Mouse (Mus musculus) neural tube, embryonic 13.5 days (tissue): Measurements from ENCODE around the gene Upf1. TPM values are rescaled to one million over a fixed set of nuclear protein-coding genes. Genes with fewer than 3 reads are reported as not detected.

Experiments used
- ATAC-seq: fragments of 200-750 bp; cut with Nextera tagmentation; 2 replicates; pipeline ENCODE4 v1.8.0; 2017; ENCODE audit warnings: low read depth, mild to moderate bottlenecking, moderate TSS enrichment, moderate library complexity
- H3K27ac ChIP-seq: fragments of 300-500 bp; sonication (generic); replicated peaks from 2 replicates; pipeline ENCODE4 v1.5.1; 2015; ENCODE audit warnings: moderate library complexity, mild to moderate bottlenecking, inconsistent platforms
- H3K27me3 ChIP-seq: fragments of 300-500 bp; sonication (generic); 2 replicates; pipeline ENCODE4 v1.6.1; 2015; ENCODE audit warnings: mild to moderate bottlenecking, inconsistent platforms
- H3K36me3 ChIP-seq: fragments of 300-500 bp; sonication (generic); 2 replicates; pipeline ENCODE4 v1.6.1; 2015; ENCODE audit warnings: mild to moderate bottlenecking, inconsistent platforms
- H3K4me1 ChIP-seq: fragments of 300-500 bp; sonication (generic); replicated peaks from 2 replicates; pipeline ENCODE4 v1.6.1; 2015; ENCODE audit warnings: inconsistent platforms
- H3K4me2 ChIP-seq: fragments of 300-500 bp; sonication (generic); 2 replicates; pipeline ENCODE4 v1.6.1; 2015; ENCODE audit warnings: inconsistent platforms, mild to moderate bottlenecking, moderate library complexity
- H3K4me3 ChIP-seq: fragments of 300-500 bp; sonication (generic); 2 replicates; pipeline ENCODE4 v1.5.1; 2015; ENCODE audit warnings: mild to moderate bottlenecking, inconsistent platforms
- H3K9ac ChIP-seq: fragments of 300-500 bp; sonication (generic); 2 replicates; pipeline ENCODE4 v1.6.1; 2015; ENCODE audit warnings: moderate library complexity, mild to moderate bottlenecking, inconsistent platforms
- H3K9me3 ChIP-seq: fragments of 300-500 bp; sonication (generic); 2 replicates; pipeline ENCODE4 v1.6.1; 2016; ENCODE audit warnings: inconsistent platforms
- WGBS: fragments of 180-500 bp; shearing (Covaris S2); methylation state at CpG from one replicate; pipeline ENCODE4 v1.1.7; 2015; 5-methylcytosine and 5-hydroxymethylcytosine counted together
- polyA plus RNA-seq: library from polyadenylated mRNA; unstranded; fragments of >200 nt; fragmentation: Nextera tagmentation; extraction: Ambion mirVana; gene quantifications from 2 replicates; pipeline ENCODE4 v1.2.1, GENCODE M21; 2015

The Upf1 gene
- polyA plus RNA-seq, 1 experiment from 2014 or later = 16.3 TPM

DNA sequence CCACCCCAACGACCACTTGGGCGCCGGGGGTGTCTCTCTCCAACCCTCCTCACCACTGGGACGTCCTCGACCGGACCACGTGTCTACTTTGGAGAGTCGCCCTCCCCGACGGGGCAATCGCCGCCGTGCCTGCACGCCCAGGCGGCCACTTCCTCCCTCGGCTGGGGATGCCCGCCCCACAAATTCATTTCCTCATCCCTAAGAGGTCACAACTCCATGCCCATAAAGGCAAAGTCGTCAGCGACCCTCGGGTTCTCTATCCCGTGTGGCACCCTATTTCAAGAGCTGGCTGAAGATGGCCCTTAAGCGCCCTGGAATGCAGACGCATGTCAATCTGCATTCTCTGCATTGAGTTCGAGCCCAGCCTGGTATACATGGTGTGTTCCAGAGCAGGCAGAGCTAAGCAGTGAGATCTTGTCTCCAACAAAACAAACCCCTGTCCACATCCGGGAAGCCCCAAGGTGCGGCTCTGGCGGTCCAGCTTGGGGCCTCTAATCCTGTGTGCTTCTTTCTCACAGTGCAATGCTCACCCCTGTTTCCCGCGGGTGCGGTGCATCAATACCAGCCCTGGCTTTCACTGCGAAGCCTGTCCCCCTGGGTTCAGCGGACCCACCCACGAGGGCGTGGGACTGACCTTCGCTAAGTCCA lies 22.3 kb upstream of the Upf1 start:
- peaks cover 90% of the 10 kb centered on the region for H3K27me3 ChIP-seq
- ATAC-seq = no peak; the same call in 1 of the 2 replicates
- no peak overlapping the region for H3K9ac ChIP-seq
- WGBS = 5% methylated on average over 35 of the region's 35 CpGs
- peak overlapping the region; percentile 50; the same call in 1 of the 2 replicates for H3K4me2 ChIP-seq
- peak overlapping the region; percentile 31 for H3K4me3 ChIP-seq
- no peaks in the 10 kb centered on the region for H3K36me3 ChIP-seq
- H3K27ac ChIP-seq = no peak overlapping the region
- peaks cover 29% of the 10 kb centered on the region for H3K4me1 ChIP-seq
- 0 out of 2 replicates have a peak, but pooled peaks cover 2% of the 10 kb centered on the region for H3K9me3 ChIP-seq

DNA sequence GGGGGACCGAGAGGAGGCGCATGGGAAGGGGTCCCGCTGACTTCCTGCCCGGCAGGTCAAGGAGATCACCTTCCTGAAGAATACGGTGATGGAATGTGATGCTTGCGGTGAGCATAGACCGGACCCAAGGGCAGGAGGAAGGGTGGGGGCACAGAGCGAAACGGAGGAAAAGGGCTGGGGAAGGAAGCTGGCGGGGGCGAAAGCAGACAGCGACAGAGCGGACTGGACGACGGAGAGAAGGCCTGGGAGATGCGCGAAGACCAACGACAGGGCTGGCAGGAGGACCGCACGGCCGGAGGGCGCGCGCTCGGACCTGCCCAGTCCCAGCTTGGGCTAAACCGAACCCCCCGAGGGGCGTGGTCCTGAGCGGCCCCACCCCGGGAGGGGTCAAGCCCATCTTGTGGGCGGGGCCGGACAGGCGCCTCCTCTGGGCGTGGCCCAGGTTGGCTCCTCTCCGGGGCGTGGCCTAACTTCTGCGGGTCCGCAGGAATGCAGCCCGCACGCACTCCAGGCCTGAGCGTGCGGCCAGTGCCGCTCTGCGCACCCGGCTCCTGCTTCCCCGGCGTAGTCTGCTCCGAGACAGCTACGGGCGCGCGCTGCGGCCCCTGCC lies 21.3 kb upstream of the Upf1 start:
- Histone ChIP-seq H3K4me2 (peak overlapping the region; percentile 50), H3K4me3 (peak overlapping the region; percentile 31), H3K9me3 (0 out of 2 replicates have a peak, but pooled peaks cover 2% of the 10 kb centered on the region), H3K4me1 (peaks cover 29% of the 10 kb centered on the region), H3K27ac (no peak overlapping the region), H3K36me3 (no peaks in the 10 kb centered on the region), H3K9ac (no peak overlapping the region), H3K27me3 (peaks cover 81% of the 10 kb centered on the region)
- under 1% methylated on average over 53 of the region's 53 CpGs for WGBS
- ATAC-seq = peak; percentile 67; the same call in 1 of the 2 replicates

DNA sequence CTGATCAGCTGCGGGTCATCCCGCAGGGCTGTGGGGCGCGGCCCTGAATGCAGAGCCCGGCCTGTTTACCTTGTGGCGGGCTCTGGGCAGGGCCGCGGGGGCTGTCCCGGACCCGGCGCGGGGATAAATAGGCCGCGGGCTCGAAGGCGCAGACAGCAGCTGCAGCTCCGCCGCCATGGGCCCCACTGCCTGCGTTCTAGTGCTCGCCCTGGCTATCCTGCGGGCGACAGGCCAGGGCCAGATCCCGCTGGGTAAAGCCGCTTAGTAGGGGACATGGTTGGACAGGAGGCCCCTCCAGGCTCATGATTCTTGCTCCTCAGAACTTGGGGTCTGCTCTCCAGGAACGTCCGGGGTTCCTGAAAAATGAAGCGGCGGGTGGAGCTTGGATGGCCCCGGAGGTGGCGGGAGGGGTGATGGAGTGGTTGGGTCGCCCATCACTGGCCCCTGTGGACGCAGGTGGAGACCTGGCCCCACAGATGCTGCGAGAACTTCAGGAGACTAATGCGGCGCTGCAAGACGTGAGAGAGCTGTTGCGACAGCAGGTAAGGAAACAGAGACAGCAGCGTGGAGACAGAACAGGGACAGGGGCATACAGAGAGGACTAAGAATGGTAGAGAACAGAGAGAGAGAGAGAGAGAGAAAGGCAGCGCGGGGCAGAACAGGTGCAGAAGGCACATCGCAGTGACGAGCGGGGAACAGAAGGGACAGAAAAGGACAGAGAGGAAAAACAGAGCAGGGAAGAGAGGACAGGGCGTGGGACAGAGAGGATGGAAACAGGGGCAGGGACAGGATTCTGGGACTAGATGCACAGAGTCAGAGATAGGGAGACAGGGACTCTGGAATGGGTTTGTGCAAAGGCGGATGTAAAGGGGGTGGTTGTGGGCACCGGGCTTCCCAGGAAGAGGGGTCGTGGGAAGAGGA lies 20.6 kb upstream of the Upf1 start, which contains the start of gene Comp:
Comp (plus strand) TSS at position 162 of the 921 bp plus-strand sequence.
- Histone ChIP-seq H3K4me3 (peak within 1 kb of the TSS; percentile 31), H3K36me3 (no peaks in the 10 kb centered on the region), H3K4me1 (peaks cover 29% of the 10 kb centered on the region), H3K9ac (no peak within 1 kb of the TSS), H3K27me3 (peaks cover 74% of the 10 kb centered on the region), H3K27ac (no peak within 1 kb of the TSS), H3K9me3 (0 out of 2 replicates have a peak, but pooled peaks cover 2% of the 10 kb centered on the region), H3K4me2 (peak within 1 kb of the TSS; percentile 50)
- ATAC-seq = 0 out of 2 replicates have a peak, but pooled peaks have one; percentile 3
- 2% methylated on average over 47 of the region's 47 CpGs for WGBS

DNA sequence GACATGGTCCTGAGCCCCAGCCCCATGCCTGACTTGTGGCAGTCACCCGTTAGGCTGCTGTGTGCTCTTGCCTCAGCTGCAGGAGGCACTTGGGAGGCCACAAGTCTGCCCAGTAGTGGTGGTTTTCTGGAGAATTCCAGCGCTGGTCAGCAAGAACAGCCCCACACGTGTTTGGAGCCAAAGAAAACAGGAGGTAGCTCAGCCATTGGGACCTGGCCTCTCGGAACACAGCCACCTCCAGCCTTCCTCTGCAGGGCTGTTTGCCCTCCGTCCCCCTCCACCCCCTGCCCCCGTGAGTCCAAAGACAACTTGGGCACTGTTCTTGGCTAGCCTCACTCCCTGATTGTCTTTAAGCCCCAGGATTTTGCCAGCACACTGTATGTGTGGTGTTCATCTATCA lies 18.9 kb upstream of the Upf1 start:
- H3K4me3 ChIP-seq = no peak overlapping the region
- no peaks in the 10 kb centered on the region for H3K36me3 ChIP-seq
- 0 out of 2 replicates have a peak, but pooled peaks cover 2% of the 10 kb centered on the region for H3K9me3 ChIP-seq
- H3K4me2 ChIP-seq = no peak overlapping the region
- H3K27ac ChIP-seq = no peak overlapping the region
- no peak for ATAC-seq
- H3K4me1 ChIP-seq = peaks cover 29% of the 10 kb centered on the region
- no peak overlapping the region for H3K9ac ChIP-seq
- WGBS = 37% methylated on average over 6 of the region's 6 CpGs
- H3K27me3 ChIP-seq = peaks cover 57% of the 10 kb centered on the region

DNA sequence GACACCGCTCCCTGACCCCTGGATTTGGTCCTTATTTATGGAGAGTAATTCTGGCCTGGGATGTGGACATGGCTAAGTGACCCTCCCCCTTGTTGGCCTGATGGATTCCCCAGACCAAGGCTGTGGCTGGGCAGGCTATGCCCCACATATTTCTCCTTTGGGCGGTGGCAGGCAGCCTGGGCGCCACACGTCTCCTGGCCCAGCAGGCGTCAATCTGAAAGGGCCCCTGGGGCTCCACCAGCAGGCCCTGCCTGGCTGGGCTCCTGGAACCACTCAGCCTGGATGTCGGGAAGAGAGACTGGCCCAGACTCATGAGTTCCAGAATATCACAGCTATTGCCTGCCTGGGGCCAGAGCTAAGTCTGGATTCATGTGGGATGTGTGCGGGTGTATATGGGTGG lies 17.4 kb upstream of the Upf1 start:
- Histone ChIP-seq H3K27me3 (peaks cover 42% of the 10 kb centered on the region), H3K9ac (no peak overlapping the region), H3K4me2 (no peak overlapping the region), H3K27ac (no peak overlapping the region), H3K9me3 (0 out of 2 replicates have a peak, but pooled peaks cover 2% of the 10 kb centered on the region), H3K4me3 (no peak overlapping the region), H3K36me3 (no peaks in the 10 kb centered on the region), H3K4me1 (peaks cover 22% of the 10 kb centered on the region)
- WGBS = 78% methylated on average over 7 of the region's 7 CpGs
- ATAC-seq = no peak

DNA sequence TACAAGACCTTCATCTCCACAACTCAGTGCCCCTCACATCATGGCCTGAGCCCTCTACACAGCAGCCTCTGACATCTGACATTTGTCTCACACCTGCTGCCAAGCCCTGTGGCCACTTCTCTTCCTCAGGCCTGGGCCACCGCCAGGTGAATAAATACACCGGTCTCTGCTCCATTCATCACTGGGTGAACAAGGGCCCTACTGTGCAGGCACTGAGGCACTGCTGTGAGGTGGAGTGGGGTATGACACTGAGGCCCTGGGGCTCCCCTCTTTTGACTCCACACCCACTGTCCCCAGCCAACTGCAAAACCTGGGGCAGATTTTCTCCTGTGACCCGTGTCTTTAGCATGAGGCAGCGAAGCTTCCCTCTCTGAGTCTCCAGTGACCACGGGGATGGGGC lies 13.5 kb upstream of the Upf1 start:
- no peaks in the 10 kb centered on the region for H3K4me1 ChIP-seq

DNA sequence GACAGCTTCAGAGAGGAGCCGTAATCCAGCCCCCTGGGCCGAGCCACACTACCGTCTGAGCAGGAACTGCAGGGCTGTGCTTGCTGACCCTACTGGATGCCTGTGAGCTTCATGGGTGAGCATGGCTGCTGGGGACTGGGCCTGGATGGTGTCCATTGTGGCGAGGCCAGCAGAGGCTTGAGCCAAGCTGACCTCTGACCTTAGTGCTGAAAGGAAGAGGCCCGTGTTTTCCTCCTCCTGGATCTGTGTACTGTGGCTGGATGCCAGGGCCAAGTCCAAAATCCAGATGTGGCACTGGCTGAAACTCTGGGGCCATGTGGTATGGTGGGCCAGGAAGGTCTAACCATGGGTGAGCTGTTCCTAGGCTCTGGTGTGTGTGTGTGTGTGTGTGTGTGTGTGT lies 11.0 kb upstream of the Upf1 start:
- ATAC-seq = no peak
- no peaks in the 10 kb centered on the region for H3K4me1 ChIP-seq
- H3K36me3 ChIP-seq = no peaks in the 10 kb centered on the region
- WGBS = 36% methylated on average over 5 of the region's 5 CpGs
- no peak overlapping the region for H3K4me3 ChIP-seq
- H3K27ac ChIP-seq = no peak overlapping the region
- H3K27me3 ChIP-seq = no peaks in the 10 kb centered on the region
- H3K9me3 ChIP-seq = no peaks in the 10 kb centered on the region
- no peak overlapping the region for H3K9ac ChIP-seq
- no peak overlapping the region for H3K4me2 ChIP-seq

More for the DNA sequence above, 13.5 kb upstream of the Upf1 start:
- Histone ChIP-seq H3K9me3 (no peaks in the 10 kb centered on the region), H3K4me3 (no peak overlapping the region), H3K4me2 (no peak overlapping the region), H3K9ac (no peak overlapping the region), H3K27me3 (peaks cover 3% of the 10 kb centered on the region), H3K36me3 (no peaks in the 10 kb centered on the region), H3K27ac (no peak overlapping the region)
- no peak for ATAC-seq
- 69% methylated on average over 5 of the region's 5 CpGs for WGBS

DNA sequence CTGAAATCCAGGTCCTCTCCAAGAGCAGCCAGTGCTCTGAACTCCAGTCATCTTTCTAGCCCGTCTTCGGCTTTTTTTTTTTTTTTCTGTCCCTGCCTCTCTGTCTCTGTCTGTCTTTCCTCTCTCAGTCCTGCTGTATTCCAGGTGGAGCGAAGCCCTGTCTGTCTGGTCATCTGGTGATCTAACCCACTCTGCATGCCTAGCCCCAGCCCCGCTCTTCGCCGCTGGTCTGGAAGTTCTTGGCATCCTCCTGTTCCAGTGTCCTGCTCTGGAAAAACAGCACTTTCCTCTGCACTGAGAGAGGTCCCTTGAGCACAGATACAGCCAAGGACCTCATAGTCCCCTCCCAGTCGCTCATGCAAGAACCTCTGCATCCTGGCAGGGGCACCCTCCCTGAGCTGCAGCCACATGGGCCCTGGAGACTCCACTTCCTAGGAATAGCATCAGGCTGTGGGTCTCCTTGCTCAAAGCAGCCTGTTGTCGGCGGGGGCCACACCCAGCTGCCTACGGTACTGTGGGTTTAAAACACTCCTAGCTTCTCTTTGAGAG lies 8.5 kb upstream of the Upf1 start:
- Histone ChIP-seq H3K36me3 (no peaks in the 10 kb centered on the region), H3K27ac (no peak overlapping the region), H3K9me3 (no peaks in the 10 kb centered on the region), H3K4me1 (no peaks in the 10 kb centered on the region), H3K4me3 (no peak overlapping the region), H3K27me3 (0 out of 2 replicates have a peak, but pooled peaks cover 4% of the 10 kb centered on the region), H3K9ac (peak overlapping the region; percentile 5; the same call in 1 of the 2 replicates), H3K4me2 (no peak overlapping the region)
- ATAC-seq = no peak
- WGBS = 77% methylated on average over 10 of the region's 10 CpGs

DNA sequence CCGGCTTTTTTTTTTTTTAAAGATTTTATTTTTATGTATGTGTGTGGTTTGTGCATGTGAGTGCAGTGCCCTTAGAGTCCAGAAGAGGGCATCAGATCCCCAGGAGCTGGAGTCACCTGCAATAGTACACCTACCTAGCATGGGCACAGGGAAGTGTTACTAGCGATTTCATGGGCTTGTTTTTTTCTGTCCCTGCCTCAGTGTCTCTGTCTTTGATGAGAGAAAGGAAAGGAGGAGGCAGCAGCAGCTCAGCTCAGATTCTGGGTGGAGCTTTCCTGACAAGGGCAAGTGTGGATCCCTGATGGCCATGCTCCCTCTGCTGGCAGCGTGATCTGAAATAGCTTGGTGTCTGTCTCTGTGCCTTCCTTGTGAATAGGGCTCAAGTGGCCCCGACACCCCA lies 7.7 kb upstream of the Upf1 start:
- WGBS = 53% methylated on average over 4 of the region's 4 CpGs
- Histone ChIP-seq H3K4me1 (no peaks in the 10 kb centered on the region), H3K36me3 (no peaks in the 10 kb centered on the region), H3K9ac (no peak overlapping the region), H3K9me3 (no peaks in the 10 kb centered on the region), H3K27ac (no peak overlapping the region), H3K4me3 (no peak overlapping the region), H3K27me3 (0 out of 2 replicates have a peak, but pooled peaks cover 4% of the 10 kb centered on the region), H3K4me2 (no peak overlapping the region)
- ATAC-seq = no peak

DNA sequence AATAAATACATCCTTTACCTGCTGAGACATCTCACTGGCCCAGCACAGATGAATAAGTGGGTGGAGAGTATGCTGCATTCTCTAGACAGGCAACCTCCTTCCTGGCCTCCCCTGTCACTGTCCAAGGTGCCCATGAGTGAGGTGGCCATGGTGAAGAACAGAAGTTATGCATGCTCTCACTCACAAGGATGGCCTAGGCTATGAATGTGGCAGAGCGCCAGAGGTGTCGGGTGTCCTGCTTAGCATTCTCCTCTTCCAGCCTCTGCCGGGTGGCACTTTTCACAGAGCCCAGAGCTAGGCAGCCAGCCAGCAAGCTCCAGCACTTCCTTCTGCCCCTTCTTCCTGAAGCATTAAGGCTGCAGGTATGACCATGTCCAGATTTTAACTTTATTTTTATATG lies 6.3 kb upstream of the Upf1 start:
- Histone ChIP-seq H3K36me3 (no peaks in the 10 kb centered on the region), H3K9ac (no peak overlapping the region), H3K4me1 (no peaks in the 10 kb centered on the region; the same call in 1 of the 2 replicates), H3K9me3 (no peaks in the 10 kb centered on the region), H3K27ac (no peak overlapping the region), H3K4me3 (no peak overlapping the region), H3K27me3 (0 out of 2 replicates have a peak, but pooled peaks cover 4% of the 10 kb centered on the region), H3K4me2 (no peak overlapping the region)
- 35% methylated on average over 3 of the region's 3 CpGs for WGBS
- ATAC-seq = no peak

DNA sequence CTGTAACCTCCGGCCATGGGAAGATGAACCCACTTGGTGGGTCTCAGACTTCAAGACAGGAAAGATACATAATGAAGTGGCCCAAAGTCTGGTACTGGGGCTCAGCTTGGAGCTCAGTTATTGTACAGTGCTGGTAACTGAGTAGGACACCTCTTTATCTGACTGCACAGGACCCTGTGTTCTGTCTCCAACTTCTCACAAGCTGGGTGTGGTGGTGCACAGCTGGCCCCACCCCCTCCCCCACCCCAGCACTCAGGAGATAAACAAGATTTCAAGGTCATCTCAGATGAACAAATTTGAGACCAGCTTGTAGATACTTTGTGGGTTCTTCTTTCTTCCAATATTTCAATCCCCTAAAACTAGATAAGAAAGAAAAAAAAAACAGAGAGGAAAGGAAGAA lies 3.0 kb upstream of the Upf1 start:
- Histone ChIP-seq H3K9ac (no peak overlapping the region), H3K27ac (no peak overlapping the region), H3K27me3 (0 out of 2 replicates have a peak, but pooled peaks cover 4% of the 10 kb centered on the region), H3K4me2 (no peak overlapping the region), H3K4me1 (peaks cover 23% of the 10 kb centered on the region), H3K4me3 (no peak overlapping the region), H3K36me3 (no peaks in the 10 kb centered on the region), H3K9me3 (no peaks in the 10 kb centered on the region)
- ATAC-seq = no peak
- 88% methylated on average over 1 of the region's 1 CpGs for WGBS
